Mouse (Mus musculus) thymus, adult 2 months (tissue): ENCODE data around the gene Ppp2r2c. TPM values are rescaled to one million over a fixed set of nuclear protein-coding genes. Genes with fewer than 3 reads are reported as not detected.

Source experiments
- DNase-seq: peaks from one replicate; pipeline ENCODE4 v3.0.0; 2021
- H3K27ac ChIP-seq: fragments of 200-500 bp; 2 replicates; pipeline ENCODE4 v1.5.1; 2012; ENCODE audit warnings: low read length, control low read depth; ENCODE audit not compliant: control insufficient read depth, insufficient read depth
- H3K27me3 ChIP-seq: fragments of 200-500 bp; 2 replicates; pipeline ENCODE4 v1.6.1; 2012; ENCODE audit warnings: mild to moderate bottlenecking, low read length, moderate library complexity, mixed read lengths; ENCODE audit not compliant: control insufficient read depth, insufficient read depth
- H3K36me3 ChIP-seq: fragments of 200-500 bp; 2 replicates; pipeline ENCODE4 v1.6.1; 2012; ENCODE audit warnings: mild to moderate bottlenecking, low read length, moderate library complexity; ENCODE audit not compliant: control insufficient read depth, insufficient read depth
- H3K4me1 ChIP-seq: fragments of 200-500 bp; replicated peaks from 2 replicates; pipeline ENCODE4 v1.6.1; 2012; ENCODE audit warnings: low read length; ENCODE audit not compliant: control insufficient read depth, insufficient read depth
- H3K4me3 ChIP-seq: fragments of 200-500 bp; 2 replicates; pipeline ENCODE4 v1.5.1; 2012; ENCODE audit warnings: mild to moderate bottlenecking, low read length, control low read depth, moderate library complexity; ENCODE audit not compliant: control insufficient read depth, insufficient read depth
- CTCF ChIP-seq: fragments of 200-500 bp; IDR thresholded peaks from 2 replicates; pipeline ENCODE4 v1.5.1; 2012; ENCODE audit warnings: mild to moderate bottlenecking, control low read depth, low read length, moderate library complexity, borderline replicate concordance; ENCODE audit not compliant: control insufficient read depth, poor library complexity, insufficient read depth; ENCODE audit errors: extremely low read depth
- POLR2A ChIP-seq: fragments of 200-500 bp; IDR thresholded peaks from 2 replicates; pipeline ENCODE4 v1.6.1; 2012; ENCODE audit warnings: mild to moderate bottlenecking, low read length, control low read depth, moderate library complexity; ENCODE audit not compliant: control insufficient read depth, poor library complexity, insufficient read depth; ENCODE audit errors: extremely low read depth
- WGBS: fragments of 180-500 bp; shearing (Covaris S2); methylation state at CpG from one replicate; pipeline ENCODE4 v1.1.7; 2018; 5-methylcytosine and 5-hydroxymethylcytosine counted together
- polyA plus RNA-seq: library from polyadenylated mRNA; depleted of rRNA; stranded (reverse); fragments of >200 nt; gene quantifications from 2 replicates; pipeline ENCODE4 v1.2.3, GENCODE M21; 2012

Ppp2r2c gene
- polyA plus RNA-seq, 1 experiment: 0.16 TPM

DNA sequence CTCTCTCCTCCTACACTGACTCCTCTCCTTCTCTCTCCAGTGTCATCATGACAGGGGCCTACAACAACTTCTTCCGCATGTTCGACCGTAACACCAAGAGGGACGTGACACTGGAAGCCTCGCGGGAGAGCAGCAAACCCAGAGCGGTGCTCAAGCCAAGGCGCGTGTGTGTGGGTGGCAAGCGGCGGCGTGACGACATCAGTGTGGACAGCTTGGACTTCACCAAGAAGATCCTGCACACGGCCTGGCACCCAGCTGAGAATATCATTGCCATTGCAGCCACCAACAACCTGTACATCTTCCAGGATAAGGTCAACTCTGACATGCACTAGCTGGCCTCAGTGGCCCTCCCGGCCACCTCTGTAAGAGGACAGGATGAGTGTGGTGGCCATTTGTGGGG, 84.0 kb downstream of the Ppp2r2c start:
- H3K4me1 ChIP-seq: no peaks in the 10 kb centered on the region
- no peak for DNase-seq
- TF ChIP-seq POLR2A: no peak
- TF ChIP-seq CTCF: no peak
- no peaks in the 10 kb centered on the region for H3K36me3 ChIP-seq
- no peak overlapping the region for H3K4me3 ChIP-seq
- no peaks in the 10 kb centered on the region for H3K27me3 ChIP-seq
- H3K27ac ChIP-seq: no peak overlapping the region
- WGBS: 94% methylated on average over 15 of the region's 15 CpGs

DNA sequence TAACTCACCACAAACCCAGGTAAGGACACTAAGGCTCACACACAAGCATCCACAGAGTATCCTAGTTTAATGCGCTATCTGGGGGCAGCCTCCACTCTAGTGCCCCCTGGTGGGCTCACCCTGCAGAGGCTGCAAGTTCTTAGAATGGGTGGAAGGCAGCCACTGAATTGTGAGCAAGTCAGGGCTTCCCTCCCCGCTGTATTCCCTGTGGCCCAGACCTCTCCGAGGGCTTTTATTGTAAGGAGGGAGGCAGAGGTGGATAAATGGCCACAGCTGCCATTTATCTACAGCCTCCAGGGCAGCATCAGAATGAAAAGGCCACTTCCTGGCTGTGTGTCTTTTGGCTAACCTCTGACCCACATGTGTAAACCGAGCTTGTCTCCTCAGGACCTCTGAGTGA, 87.1 kb downstream of the Ppp2r2c start:
- no peak overlapping the region for H3K4me3 ChIP-seq
- no peak overlapping the region for H3K27ac ChIP-seq
- TF ChIP-seq CTCF: peak; percentile 69; the same call in 1 of the 2 replicates
- no peak for TF ChIP-seq POLR2A
- peak; percentile 58 for DNase-seq
- no peaks in the 10 kb centered on the region for H3K27me3 ChIP-seq
- WGBS: 12% methylated on average over 4 of the region's 4 CpGs
- H3K36me3 ChIP-seq: no peaks in the 10 kb centered on the region
- H3K4me1 ChIP-seq: no peaks in the 10 kb centered on the region

DNA sequence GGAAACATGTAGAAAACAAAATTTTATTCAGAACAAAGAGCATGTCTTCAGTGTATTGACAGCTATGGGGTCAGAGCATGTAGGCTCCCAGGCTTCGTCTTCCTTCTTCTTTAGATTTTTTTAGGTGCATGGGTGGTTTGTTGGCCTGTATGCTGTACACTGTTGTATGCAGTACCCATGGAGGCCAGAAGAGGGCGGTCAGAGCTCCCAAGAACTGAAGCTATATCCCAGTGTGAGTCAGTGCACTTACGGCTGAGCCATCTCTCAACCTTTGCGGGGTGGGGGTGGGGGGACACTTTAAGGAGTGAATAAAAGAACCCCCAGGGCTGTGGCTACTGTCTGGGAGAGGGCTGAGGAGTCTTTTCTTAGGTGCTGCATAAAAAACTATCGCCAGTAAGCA, 90.5 kb downstream of the Ppp2r2c start:
- Histone ChIP-seq H3K4me3 (no peak overlapping the region), H3K36me3 (no peaks in the 10 kb centered on the region), H3K27ac (no peak overlapping the region), H3K4me1 (no peaks in the 10 kb centered on the region), H3K27me3 (no peaks in the 10 kb centered on the region)
- TF ChIP-seq CTCF: peak; percentile 58; the same call in 1 of the 2 replicates
- TF ChIP-seq POLR2A: no peak
- WGBS: 33% methylated on average over 5 of the region's 5 CpGs
- DNase-seq: peak; percentile 76

DNA sequence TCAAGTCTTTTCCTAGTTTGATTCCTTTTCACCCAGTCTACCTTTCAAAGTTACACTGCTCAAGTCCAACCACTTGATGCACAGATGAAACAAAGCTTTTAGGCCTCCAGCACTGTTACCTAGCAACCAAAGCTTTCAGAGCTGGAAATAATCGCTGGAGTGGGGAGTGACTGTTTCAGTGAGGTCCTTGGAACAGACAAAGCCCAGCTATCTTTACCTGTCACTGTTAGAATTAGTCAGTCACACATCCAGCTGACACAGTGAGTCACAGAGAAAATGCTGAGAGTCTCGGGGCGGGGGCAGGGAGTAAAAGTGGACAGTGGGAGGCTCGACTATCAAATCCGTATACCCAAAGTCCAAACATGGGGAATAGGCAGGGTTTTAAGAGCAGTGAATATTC, 92.2 kb downstream of the Ppp2r2c start:
- TF ChIP-seq POLR2A: no peak
- TF ChIP-seq CTCF: no peak
- DNase-seq: no peak
- Histone ChIP-seq H3K36me3 (no peaks in the 10 kb centered on the region), H3K4me3 (no peak overlapping the region), H3K4me1 (no peaks in the 10 kb centered on the region), H3K27ac (no peak overlapping the region), H3K27me3 (no peaks in the 10 kb centered on the region)
- WGBS: 84% methylated on average over 5 of the region's 5 CpGs

DNA sequence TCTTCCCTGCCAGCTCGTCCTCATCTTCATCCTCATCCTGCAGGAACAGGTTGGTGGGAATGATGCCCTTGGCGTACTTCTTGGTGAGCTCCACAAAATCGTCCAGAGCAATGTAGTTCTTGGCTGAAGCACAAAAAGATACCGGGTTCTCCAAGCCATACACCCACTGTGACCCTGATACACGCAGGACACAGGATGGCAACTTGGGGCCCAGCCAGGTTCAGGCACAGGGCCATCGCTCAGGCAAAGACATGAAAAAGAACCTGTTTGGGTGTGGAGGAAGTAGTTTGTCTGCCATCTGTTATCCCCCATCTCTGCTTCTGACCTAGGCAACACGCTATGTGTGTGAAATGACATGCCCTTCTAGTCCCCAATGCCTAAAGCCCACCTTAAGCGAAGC, 103.3 kb downstream of the Ppp2r2c start:
- 95% methylated on average over 8 of the region's 8 CpGs for WGBS
- no peaks in the 10 kb centered on the region for H3K4me1 ChIP-seq
- H3K4me3 ChIP-seq: no peak overlapping the region
- no peak for DNase-seq
- H3K27me3 ChIP-seq: no peaks in the 10 kb centered on the region
- TF ChIP-seq POLR2A: no peak
- no peak for TF ChIP-seq CTCF
- no peaks in the 10 kb centered on the region for H3K36me3 ChIP-seq
- no peak overlapping the region for H3K27ac ChIP-seq

DNA sequence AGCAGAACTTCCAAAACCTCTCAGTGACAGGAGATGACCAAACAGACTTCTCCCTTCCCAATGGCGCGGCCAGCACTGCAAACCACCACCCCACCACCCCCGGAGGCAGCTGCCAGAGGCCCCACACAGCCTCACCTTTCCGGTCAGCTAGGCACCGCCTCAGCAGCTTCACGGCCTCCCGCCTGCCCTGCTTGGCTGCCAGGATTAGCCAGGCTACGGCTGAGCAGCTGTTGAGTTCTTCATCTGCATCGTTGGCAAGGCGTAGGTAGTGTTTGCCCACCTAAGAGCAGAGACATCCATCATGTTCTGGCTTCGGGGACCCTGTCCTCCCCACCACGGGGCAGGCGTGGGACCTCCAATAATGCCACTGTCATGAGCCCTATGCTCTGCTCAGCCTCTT, 107.0 kb downstream of the Ppp2r2c start:
- TF ChIP-seq POLR2A (no peak), CTCF (no peak)
- H3K27ac ChIP-seq: no peak overlapping the region
- no peak for DNase-seq
- 94% methylated on average over 13 of the region's 13 CpGs for WGBS
- peaks cover 19% of the 10 kb centered on the region for H3K4me1 ChIP-seq
- no peak overlapping the region for H3K4me3 ChIP-seq
- H3K36me3 ChIP-seq: no peaks in the 10 kb centered on the region
- H3K27me3 ChIP-seq: no peaks in the 10 kb centered on the region

DNA sequence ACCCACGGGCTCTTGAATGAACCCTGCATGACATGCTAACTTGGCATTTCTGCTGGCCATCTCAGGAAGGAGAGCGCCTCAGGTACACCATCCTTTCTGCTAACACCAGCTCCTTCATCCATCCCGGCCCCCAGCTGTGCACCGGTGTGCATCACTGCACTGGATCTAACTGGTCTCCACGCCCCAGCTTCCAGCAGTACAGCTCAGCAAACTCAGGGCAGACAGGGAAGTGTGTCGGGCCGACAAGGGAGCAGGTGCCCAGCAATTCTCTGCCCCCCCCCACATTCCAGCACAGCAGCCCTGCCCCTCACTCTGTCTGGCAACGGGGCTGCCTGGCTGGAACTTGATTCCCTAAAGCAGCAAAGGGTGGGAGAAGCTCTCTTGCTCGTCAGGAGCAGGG, 109.5 kb downstream of the Ppp2r2c start:
- Histone ChIP-seq H3K27ac (no peak overlapping the region), H3K27me3 (no peaks in the 10 kb centered on the region), H3K4me3 (no peak overlapping the region), H3K36me3 (no peaks in the 10 kb centered on the region), H3K4me1 (peaks cover 25% of the 10 kb centered on the region)
- 92% methylated on average over 9 of the region's 9 CpGs for WGBS
- DNase-seq: no peak
- TF ChIP-seq POLR2A (no peak), CTCF (no peak)
